Mouse (Mus musculus) spleen, embryonic (tissue): Measurements from ENCODE around the gene Srrm1.

Experiments
- CTCF ChIA-PET: fragments of 350-600 bp; sonication (Branson Sonifier 250); formaldehyde crosslinking; loops from one replicate; lab custom pipeline; 2022; lab: Charles Lee

Gene Srrm1

GRCm38 (mm10) chr4:135353066-135353793, at the start of gene Srrm1:
Gene Srrm1, minus strand, starts transcription at chr4:135353321.
- CTCF ChIA-PET = no interaction called here

DNA sequence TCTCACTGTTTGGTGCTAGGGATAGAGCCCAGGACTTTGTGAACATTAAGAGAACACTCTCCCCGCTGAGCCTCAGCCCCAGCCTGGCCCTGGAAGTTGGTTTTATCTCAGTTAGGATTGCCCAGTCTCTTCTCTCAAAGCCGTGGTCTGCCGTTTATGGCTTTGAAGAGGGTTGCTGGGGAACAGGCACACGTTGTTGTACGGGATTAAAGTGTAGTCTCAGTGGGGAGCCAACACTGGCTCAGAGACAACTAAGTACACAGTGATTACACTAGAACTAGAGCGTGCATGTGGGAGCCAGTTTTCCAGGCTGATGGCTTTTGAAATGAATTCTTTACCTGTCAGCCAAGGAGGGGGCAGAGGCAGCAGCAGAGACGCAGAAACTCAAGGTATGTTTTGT, 48.8 kb upstream of the Srrm1 start:
- CTCF ChIA-PET = no interaction called here

DNA sequence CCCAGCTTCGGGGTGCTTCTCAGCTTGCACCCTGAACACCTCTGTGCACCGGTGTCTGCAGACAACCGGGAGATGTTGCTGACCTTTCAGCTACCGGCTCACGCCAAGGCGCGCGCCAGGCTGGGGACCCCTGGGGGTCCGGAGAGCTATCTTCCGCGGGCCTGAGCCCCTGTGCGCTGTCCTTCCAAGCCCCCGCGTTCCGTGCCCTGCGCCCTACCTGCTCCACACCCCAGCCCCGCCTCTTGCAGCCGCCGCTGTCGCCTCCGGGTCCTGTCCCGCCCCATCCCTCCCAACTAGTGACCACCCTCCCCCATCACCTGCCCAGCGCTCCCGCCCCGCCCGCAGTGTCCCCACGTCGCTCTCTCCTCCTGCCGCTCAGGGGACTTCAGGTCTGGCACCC, 44.9 kb upstream of the Srrm1 start, which contains the start of gene Ncmap:
Ncmap (minus strand) TSS at position 237 of the 400 bp plus-strand sequence.
- CTCF ChIA-PET = interaction anchor here (0.5 to 0.7 kb wide), 2 partner anchors 16 to 135 kb away, joined by 3 read pairs; no protein-coding TSS in a partner anchor

DNA sequence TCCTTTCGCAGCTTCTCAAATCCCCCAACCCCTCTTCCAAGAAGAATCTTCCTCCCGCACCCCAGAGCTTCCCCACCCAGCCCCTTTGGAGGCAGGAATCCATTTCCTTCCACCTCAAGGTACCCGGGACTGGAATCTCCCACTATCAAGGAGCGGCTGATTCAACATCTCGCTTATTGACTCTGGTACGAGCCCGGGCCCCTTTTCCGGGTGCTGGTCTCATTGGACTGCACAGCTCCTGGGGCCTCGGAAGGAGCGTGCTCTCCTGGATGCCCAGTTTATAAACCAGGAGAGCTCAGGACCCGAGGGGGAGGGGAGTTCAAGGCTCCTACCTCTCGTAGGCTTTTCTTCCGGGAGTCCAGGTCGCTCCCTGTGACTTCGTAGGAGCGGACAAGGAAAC, 44.4 kb upstream of the Srrm1 start:
- CTCF ChIA-PET = interaction anchor here (0.5 kb wide), 1 partner anchor 134 kb away, joined by 3 read pairs; no protein-coding TSS in a partner anchor

DNA sequence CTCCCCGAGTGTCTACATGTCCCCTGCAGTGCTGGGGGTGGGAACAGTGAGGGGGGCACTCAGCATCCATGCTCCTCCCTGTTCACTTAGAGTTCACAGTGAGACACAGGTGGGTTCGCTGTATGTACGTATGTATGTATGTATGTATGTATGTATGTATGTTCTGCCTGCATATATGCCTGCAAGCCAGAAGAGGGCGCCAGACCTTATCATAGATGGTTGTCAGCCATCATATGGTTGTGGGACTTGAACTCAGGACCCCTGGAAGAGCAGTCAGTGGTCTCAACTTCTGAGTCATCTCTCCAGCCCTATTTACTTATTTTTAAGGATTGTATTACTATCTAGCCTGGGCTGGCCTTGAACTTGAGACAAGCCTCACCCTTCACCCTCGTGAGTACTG, 43.2 kb upstream of the Srrm1 start:
- CTCF ChIA-PET = interaction anchor here (0.5 kb wide), 1 partner anchor 10 kb away, joined by 3 read pairs; no protein-coding TSS in a partner anchor

DNA sequence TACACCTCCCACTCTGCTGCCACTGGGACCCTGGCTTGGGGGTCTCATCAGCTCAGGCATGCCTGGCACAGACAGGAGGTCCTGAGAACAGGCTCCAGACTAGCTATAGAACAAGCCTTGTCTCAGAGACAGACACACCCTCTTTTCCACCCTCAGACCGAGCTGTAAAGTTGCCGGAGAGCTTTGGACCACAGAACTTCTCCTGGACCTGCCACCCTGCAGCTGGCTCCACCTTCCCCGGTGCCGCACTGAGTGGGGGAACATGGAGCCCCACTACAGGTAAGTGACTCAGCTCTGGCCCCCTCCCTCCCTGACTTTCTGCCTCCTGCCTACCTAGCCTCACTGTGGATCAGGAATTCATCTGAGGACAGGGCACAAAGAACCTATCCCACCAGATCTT, 42.3 kb upstream of the Srrm1 start:
- CTCF ChIA-PET = no interaction called here

- CTCF ChIA-PET = no interaction called here
Measured at GRCm38 (mm10) chr4:135394666-135395065, 41.5 kb upstream of the Srrm1 start.

GRCm38 (mm10) chr4:135393381-135393780, 40.3 kb upstream of the Srrm1 start:
- CTCF ChIA-PET = interaction anchor here (0.8 kb wide), 1 partner anchor 21 kb away, joined by 5 read pairs; no protein-coding TSS in a partner anchor

DNA sequence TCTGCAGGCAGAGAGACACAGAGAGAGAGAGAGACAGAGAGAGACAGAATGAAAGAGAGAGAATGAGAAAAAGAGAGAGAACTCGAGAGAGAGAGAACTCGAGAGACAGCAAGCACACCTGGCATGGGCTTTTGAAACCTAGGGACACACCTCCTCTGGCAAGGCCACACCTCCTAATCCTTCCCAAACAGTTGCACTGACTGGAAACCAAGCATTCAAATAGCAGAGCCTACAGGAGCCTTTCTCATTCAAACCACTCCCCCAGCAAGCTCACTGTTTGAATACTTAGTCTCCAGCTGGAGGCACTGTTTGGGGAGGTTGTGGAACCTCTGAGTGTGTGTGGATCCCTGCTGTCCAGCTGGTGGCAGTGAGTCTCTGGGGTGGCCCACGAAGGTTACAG, 39.7 kb upstream of the Srrm1 start:
- CTCF ChIA-PET = no interaction called here

DNA sequence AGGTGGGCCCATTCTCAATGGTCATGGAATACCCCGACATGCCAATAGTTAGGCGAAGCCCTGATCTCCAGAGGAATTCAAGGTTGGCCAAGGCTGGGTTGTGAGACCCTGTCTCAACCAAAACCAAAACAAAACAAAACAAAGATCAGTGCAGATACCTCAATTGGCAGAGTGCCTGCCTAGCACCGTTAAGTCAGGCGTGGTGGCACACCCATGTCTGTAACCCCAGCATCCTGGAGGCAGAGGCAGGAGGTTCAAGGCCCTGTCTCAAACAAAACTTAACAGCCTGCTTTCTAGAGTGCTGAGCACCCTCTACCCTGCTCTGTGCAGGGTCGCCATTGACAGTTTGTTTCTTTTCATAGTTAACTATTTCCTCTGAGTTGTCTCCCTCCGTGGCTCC, 37.9 kb upstream of the Srrm1 start:
- CTCF ChIA-PET = no interaction called here

DNA sequence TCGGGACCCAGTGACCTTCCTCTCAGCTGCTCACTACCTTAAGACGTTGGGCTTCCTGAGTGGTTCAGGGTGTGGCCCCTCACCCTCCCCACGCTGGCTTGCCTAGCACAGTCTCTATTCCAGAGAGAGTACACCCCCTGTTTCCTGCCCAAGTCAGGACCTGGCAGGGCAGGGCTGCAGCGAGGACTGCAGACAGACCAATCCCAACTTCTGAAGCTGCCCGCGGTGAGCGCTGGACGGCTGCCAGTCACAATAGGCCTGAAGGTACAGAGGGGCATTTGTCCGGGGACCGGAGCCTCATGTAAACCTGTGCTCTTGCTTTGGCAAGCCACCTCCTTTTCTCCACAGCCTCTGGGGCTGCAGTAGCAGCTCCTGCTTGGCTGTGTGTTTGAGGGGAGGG, 32.5 kb upstream of the Srrm1 start:
- CTCF ChIA-PET = no interaction called here

DNA sequence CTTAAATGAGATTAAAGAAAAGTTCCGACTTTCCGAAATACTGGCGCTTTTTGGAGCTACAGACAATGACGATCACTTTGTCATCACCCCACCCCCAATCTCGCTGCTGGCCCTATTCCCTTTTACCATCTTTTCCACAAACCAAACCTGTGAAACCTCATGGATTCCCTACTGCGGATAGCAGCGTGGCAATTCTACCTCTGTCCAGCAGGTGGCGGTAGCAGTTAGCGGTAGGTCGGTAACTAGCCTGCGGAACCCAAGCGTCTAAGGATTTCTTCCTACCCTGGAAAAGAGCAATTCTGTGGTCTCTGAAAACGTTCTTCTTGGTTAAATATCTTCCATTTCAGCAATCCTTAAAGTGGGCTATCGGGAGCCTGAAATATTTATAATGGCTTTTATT, 29.2 kb upstream of the Srrm1 start:
- CTCF ChIA-PET = interaction anchor here (0.5 to 1.2 kb wide), 7 partner anchors 16 to 680 kb away, joined by 3 to 5 read pairs (median 4); partner anchors contain the start of gene Ncmap

DNA sequence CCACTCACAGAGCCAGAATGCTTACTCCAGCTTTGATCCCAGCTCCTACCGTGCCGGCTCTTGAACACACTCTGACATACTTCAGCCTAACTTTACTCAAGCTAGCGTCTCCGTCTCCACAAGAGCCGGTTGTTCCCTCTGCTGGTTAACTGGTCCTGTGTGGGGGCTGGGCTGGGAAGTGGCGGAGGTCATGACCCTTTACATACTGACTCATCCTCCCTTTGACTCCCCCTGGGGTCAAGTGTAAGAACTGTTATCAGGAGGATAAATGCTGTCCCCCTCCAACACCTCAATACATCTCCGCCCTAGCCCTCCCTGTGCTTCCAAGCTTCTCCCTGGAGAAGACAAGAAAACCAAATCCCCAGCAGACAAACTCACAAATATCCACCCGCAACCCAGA, 28.2 kb upstream of the Srrm1 start:
- CTCF ChIA-PET = interaction anchor here (1.2 kb wide), 1 partner anchor 30 kb away, joined by 3 read pairs; no protein-coding TSS in a partner anchor

GRCm38 (mm10) chr4:135377241-135377640, 24.1 kb upstream of the Srrm1 start:
- CTCF ChIA-PET = no interaction called here

- CTCF ChIA-PET = no interaction called here
Measured at GRCm38 (mm10) chr4:135375444-135375843, 22.3 kb upstream of the Srrm1 start.

GRCm38 (mm10) chr4:135373299-135373698, 20.2 kb upstream of the Srrm1 start:
- CTCF ChIA-PET = no interaction called here

DNA sequence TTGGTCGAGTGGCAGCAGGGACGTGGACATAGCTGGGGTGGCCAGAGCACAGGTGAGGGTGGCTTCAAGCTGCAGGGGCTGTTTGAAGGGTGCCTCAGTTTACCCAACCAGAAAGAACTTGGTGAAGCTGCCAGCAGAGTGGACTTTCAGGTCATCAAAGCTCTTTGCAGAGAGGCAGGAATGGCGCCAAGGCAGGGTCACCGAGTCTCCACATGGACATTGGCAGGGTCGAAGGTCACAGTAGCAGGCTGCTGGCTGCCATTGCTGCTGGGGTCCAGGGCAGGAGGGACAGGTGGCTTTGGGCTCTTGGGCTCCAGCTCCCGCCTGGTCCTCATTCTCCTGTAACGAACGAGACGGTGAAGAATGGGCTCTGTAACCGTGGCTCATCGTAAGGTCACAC, 17.3 kb upstream of the Srrm1 start:
- CTCF ChIA-PET = no interaction called here

GRCm38 (mm10) chr4:135362828-135363227, 9.7 kb upstream of the Srrm1 start:
- CTCF ChIA-PET = no interaction called here

GRCm38 (mm10) chr4:135361722-135362121, 8.6 kb upstream of the Srrm1 start:
- CTCF ChIA-PET = no interaction called here

DNA sequence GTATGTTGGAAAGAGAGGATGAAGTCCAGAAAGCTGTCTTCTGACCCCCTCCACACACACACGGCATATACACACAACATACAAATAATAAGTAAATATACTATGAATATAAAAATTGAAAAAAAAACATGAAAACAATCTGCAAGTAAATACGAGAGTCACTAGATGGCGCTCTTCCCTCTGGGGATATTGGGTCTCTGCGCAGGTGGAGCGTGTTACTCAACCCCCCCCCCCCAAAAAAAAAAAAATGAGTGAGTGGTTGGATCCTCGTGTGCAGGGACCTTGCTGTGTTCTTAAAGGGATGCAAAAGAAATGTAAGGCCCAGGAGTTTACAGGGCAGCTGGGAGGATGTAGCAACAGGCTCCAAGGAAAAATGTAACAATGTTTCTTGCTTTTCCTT, 5.6 kb upstream of the Srrm1 start:
- CTCF ChIA-PET = interaction anchor here (0.6 to 0.7 kb wide), 3 partner anchors 11 to 57 kb away, joined by 6 to 9 read pairs (median 7); no protein-coding TSS in a partner anchor

- CTCF ChIA-PET = interaction anchor here (0.6 kb wide), 1 partner anchor 15 kb away, joined by 5 read pairs; no protein-coding TSS in a partner anchor
Measured at GRCm38 (mm10) chr4:135357221-135357920, 4.2 kb upstream of the Srrm1 start.

DNA sequence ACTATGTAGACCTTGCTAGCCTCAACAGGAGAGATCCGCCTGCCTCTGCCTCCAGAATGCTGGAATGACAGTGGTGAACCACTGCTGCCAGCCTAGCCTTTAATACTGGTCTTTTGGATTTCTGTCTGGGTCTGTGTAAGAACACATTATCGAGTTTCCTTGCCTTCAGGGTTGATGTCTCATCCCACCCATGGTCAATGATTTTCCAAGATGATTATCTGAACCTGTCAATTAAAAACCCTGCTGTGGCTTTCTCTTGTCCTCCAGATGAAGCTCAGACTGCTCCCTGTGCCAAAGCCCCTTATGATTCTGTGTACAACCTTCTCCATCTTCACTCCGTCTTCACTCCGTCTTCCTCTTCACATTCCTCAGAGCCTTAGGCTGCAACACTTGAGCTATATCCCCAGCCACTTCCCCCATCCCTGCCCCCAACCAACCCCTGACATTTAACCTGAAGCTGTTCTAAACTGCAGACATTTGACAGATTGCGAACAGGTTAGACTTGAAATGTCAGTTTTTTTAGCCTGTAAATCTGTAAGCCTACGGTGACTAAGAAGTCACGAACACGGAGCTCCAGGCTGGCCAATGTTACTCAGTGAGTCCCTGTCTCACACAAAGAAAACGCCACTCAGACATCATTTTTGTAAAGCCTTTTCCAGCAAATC, 2.9 kb upstream of the Srrm1 start:
- CTCF ChIA-PET = interaction anchor here (0.5 to 0.7 kb wide), 4 partner anchors 76 to 618 kb away, joined by 3 to 7 read pairs (median 6); no protein-coding TSS in a partner anchor
